Mouse (Mus musculus) ES-Bruce4 (cell line): ENCODE data around the gene Ptger4. TPM values are rescaled to one million over a fixed set of nuclear protein-coding genes. Genes with fewer than 3 reads are reported as not detected.

ENCODE experiments used
- H3K27ac ChIP-seq: 2 replicates; pipeline ENCODE4 v1.5.1; 2012; ENCODE audit warnings: low read length, inconsistent platforms; ENCODE audit not compliant: insufficient read depth
- H3K27me3 ChIP-seq: 2 replicates; pipeline ENCODE4 v1.6.1; 2012; ENCODE audit warnings: mild to moderate bottlenecking, low read length, inconsistent platforms; ENCODE audit not compliant: control insufficient read depth, poor library complexity, insufficient read depth, severe bottlenecking
- H3K36me3 ChIP-seq: 2 replicates; pipeline ENCODE4 v1.6.1; 2012; ENCODE audit warnings: inconsistent platforms, mild to moderate bottlenecking, low read length, moderate library complexity; ENCODE audit not compliant: control insufficient read depth, poor library complexity, insufficient read depth, severe bottlenecking
- H3K4me1 ChIP-seq: one replicate; pipeline ENCODE4 v1.8.1; 2011; ENCODE audit warnings: low read length; ENCODE audit not compliant: control insufficient read depth, insufficient read depth
- H3K4me3 ChIP-seq: 2 replicates; pipeline ENCODE4 v1.5.1; 2011; ENCODE audit warnings: low read depth, mild to moderate bottlenecking, low read length
- H3K9ac ChIP-seq: 2 replicates; pipeline ENCODE4 v1.6.1; 2012; ENCODE audit warnings: low read depth, mild to moderate bottlenecking, inconsistent platforms; ENCODE audit not compliant: poor library complexity, severe bottlenecking
- H3K9me3 ChIP-seq: replicated peaks from 2 replicates; pipeline ENCODE4 v1.6.1; 2012; ENCODE audit warnings: mild to moderate bottlenecking, low read length, inconsistent platforms; ENCODE audit not compliant: control insufficient read depth, poor library complexity, insufficient read depth, severe bottlenecking
- CTCF ChIP-seq: IDR thresholded peaks from one replicate; pipeline ENCODE4 v1.8.1; 2011; ENCODE audit warnings: low read depth, low read length
- EP300 ChIP-seq: IDR thresholded peaks from 2 replicates; pipeline ENCODE4 v1.6.1; 2011; ENCODE audit warnings: low read depth, low read length; ENCODE audit not compliant: insufficient read depth
- POLR2A ChIP-seq: IDR thresholded peaks from one replicate; pipeline ENCODE4 v1.8.1; 2011; ENCODE audit warnings: low read length; ENCODE audit not compliant: insufficient read depth
- polyA plus RNA-seq: library from polyadenylated mRNA; stranded (reverse); fragments of >200 nt; gene quantifications from 2 replicates; pipeline ENCODE4 v1.2.4, GENCODE M21; 2011; ENCODE audit warnings: low read depth; ENCODE audit not compliant: missing spikeins, insufficient read depth, insufficient read length

Ptger4 gene
- polyA plus RNA-seq, 1 experiment, result 1.3 TPM

DNA sequence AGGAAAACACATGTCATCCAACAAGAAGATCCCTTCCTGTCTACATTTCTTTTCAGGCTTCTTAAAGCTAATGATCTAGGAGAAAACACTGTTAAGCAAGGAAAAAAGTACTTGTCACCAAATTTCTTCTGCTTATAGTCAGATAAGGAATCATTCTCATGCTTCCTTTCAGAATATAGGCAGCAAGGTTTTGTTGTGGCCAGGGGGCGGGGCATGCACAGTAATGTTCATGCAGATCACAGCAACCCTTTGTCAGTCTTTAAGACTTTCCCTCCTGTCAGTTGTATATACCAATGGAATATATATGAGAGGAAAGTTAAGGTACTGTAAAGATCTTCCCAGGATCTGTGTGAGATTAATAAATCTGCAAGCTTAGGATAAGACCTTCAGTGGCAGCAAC, 30.0 kb upstream of the Ptger4 start:
- no peak for TF ChIP-seq POLR2A
- no peak for TF ChIP-seq CTCF
- TF ChIP-seq EP300, result no peak
- H3K4me3 ChIP-seq, result no peak overlapping the region
- H3K9me3 ChIP-seq, result no peaks in the 10 kb centered on the region
- H3K4me1 ChIP-seq, result no peaks in the 10 kb centered on the region
- H3K9ac ChIP-seq, result no peak overlapping the region
- H3K36me3 ChIP-seq, result no peaks in the 10 kb centered on the region
- no peak overlapping the region for H3K27ac ChIP-seq
- no peaks in the 10 kb centered on the region for H3K27me3 ChIP-seq

DNA sequence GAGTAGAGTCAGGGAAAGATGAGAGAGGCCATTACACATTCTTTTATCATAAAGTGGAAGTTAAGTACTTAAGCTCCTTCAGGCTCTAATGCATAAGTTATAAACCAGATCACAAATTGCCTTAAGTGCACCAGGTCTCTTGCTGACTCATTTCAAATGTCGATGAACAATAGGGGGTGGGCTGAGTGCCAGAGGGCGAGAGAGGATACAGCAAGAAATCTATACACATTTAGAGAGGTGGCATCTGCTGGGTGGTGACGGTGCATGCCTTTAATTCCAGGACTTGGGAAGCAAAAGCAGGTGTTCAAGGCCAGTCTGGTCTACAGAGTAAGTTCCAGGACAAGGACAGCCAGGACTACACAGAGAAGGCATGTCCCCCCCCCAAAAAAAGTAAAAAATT, 22.1 kb upstream of the Ptger4 start:
- Histone ChIP-seq H3K4me3 (no peak overlapping the region), H3K9ac (no peak overlapping the region), H3K36me3 (no peaks in the 10 kb centered on the region), H3K27me3 (no peaks in the 10 kb centered on the region), H3K9me3 (peaks cover 3% of the 10 kb centered on the region; the same call in 1 of the 2 replicates), H3K27ac (no peak overlapping the region), H3K4me1 (no peaks in the 10 kb centered on the region)
- TF ChIP-seq POLR2A, result no peak
- TF ChIP-seq EP300, result no peak
- no peak for TF ChIP-seq CTCF

DNA sequence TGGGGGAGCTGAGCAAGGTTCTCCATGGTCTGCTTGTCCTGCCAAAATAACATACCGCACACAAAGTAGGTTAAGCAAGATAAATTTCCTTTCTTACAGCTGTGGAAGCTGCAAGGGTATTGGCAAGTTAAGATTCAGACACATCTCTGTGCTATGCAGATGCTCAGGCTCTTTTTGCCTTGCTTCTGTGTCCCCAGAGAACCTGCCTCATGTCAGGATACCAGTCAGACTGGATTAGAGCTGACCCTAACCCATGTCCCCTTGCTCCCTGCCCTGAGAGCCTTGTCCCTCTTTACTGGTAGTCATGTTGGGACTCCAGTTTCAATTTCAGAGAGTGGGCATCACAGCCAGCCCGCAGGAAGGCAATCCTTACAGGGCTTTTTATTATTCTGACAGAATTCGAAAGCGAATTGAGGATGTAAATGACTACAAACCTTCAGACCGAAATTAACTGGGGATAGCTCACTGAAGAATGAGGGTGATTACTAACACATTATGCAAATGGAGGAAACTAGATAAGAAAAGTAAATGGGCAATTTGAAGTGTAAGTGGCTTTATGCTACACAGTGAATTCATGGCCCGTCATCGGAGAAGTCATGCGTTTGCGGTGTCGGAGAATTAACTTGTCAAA, 19.0 kb upstream of the Ptger4 start:
- H3K36me3 ChIP-seq, result no peaks in the 10 kb centered on the region
- no peaks in the 10 kb centered on the region for H3K4me1 ChIP-seq
- no peak for TF ChIP-seq CTCF
- TF ChIP-seq EP300, result no peak
- no peak for TF ChIP-seq POLR2A
- no peak overlapping the region for H3K4me3 ChIP-seq
- no peak overlapping the region for H3K27ac ChIP-seq
- no peak overlapping the region for H3K9ac ChIP-seq
- H3K9me3 ChIP-seq, result peaks cover 3% of the 10 kb centered on the region; the same call in 1 of the 2 replicates
- no peaks in the 10 kb centered on the region for H3K27me3 ChIP-seq

DNA sequence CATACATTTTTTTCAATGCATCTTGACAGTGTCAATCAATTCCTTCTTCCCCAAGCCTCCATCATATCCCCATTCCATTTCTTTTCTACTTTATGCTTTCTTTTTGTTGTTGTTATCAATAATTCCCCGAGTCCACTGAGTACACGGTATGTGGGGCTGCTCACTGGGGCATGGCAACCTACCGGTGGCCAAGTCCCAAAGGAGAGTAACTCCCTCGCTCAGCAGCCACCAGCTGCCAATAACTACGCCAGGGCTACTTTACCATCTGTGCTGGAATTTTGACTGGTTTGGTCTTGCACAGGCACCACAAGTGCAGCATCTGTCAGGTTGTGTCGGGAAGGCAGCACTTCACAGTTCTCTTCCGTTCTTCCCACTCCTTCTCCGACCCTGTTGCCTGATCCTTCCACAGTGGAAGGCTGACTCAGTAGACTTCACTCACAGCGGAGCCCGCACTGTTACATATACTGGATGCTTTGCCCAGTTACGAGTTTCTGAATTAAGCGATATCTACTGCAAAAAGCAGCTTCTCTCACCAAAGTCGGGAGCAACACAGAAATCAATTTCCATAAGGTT, 18.2 kb upstream of the Ptger4 start:
- peaks cover 3% of the 10 kb centered on the region; the same call in 1 of the 2 replicates for H3K9me3 ChIP-seq
- no peaks in the 10 kb centered on the region for H3K36me3 ChIP-seq
- H3K9ac ChIP-seq, result no peak overlapping the region
- TF ChIP-seq CTCF (no peak), POLR2A (no peak), EP300 (no peak)
- H3K4me1 ChIP-seq, result no peaks in the 10 kb centered on the region
- H3K27me3 ChIP-seq, result no peaks in the 10 kb centered on the region
- no peak overlapping the region for H3K27ac ChIP-seq
- H3K4me3 ChIP-seq, result no peak overlapping the region

DNA sequence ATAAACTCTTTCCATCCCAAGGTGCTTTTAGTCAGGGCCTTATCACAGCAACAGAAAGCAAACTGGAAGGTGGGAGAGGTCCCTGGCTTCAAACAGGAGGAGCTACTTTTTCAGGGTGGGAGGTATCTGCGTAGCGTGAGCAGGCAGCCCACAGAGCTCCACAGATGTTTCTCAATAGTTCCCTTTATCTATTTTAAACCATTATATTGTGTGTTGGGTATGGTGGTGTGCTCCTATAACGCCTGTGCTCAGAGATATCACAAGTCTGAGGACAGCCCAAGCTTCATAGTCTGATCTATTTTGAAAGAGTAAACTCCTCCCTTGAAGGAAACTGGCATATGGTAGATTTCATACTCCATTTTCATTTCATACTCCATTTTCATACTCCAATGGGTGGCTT, 17.0 kb upstream of the Ptger4 start:
- TF ChIP-seq POLR2A (no peak), EP300 (no peak), CTCF (no peak)
- Histone ChIP-seq H3K4me3 (no peak overlapping the region), H3K27me3 (no peaks in the 10 kb centered on the region), H3K9me3 (no peaks in the 10 kb centered on the region), H3K9ac (no peak overlapping the region), H3K4me1 (no peaks in the 10 kb centered on the region), H3K27ac (no peak overlapping the region), H3K36me3 (no peaks in the 10 kb centered on the region)

DNA sequence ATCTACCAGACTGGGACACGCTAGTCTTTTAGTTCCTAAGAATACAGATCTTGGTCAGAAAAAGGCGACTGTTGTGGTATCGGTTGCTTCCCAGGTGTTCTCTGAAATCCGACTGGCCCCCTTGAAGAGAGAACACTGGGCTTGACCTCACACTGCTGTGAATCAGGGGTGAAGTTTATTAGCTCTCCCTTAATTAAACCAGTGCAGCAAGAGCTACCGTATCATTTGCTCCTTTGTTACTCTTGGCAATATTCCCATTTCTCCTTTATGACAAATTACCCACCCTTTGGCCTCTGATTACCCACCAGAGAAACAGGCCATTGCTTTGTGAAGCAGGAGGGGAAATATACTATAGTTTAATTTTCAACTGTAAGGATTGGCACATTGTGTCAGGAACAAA, 16.2 kb upstream of the Ptger4 start:
- TF ChIP-seq EP300, result no peak
- TF ChIP-seq POLR2A, result no peak
- TF ChIP-seq CTCF, result no peak
- no peaks in the 10 kb centered on the region for H3K27me3 ChIP-seq
- H3K27ac ChIP-seq, result no peak overlapping the region
- no peak overlapping the region for H3K9ac ChIP-seq
- H3K36me3 ChIP-seq, result no peaks in the 10 kb centered on the region
- no peaks in the 10 kb centered on the region for H3K9me3 ChIP-seq
- no peak overlapping the region for H3K4me3 ChIP-seq
- no peaks in the 10 kb centered on the region for H3K4me1 ChIP-seq
